Mouse (Mus musculus) Patski (cell line): ENCODE results near the gene Arhgap6. TPM values are rescaled to one million over a fixed set of nuclear protein-coding genes. Genes with fewer than 3 reads are reported as not detected.
A peak's percentile ranks its signal among the peaks of the same experiment; 100 is the strongest.

Source experiments
- ATAC-seq: fragments of 100-300 bp; one replicate; pipeline ENCODE4 v1.8.0; 2021
- CTCF ChIA-PET: fragments of 350-600 bp; sonication (Branson Sonifier 250); formaldehyde crosslinking; loops from one replicate; lab custom pipeline; 2022; ENCODE audit warnings: inconsistent platforms; lab: Charles Lee
- POLR2A ChIA-PET: fragments of 350-600 bp; sonication (Branson Sonifier 250); formaldehyde crosslinking; loops from one replicate; lab custom pipeline; 2022; ENCODE audit warnings: antibody characterized with exemption, inconsistent platforms; lab: Charles Lee
- DNase-seq: peaks from one replicate; pipeline ENCODE4 v3.0.0-alpha.2; 2011; ENCODE audit warnings: low read depth, low spot score
- H3K27me3 ChIP-seq: fragments of 371-371 bp; one replicate; pipeline ENCODE4 v1.5.1; 2021
- CTCF ChIP-seq: fragments of 100-300 bp; IDR thresholded peaks from one replicate; pipeline ENCODE4 v1.5.1; 2021
- in situ Hi-C: fragments of 300-500 bp; cut with MboI; formaldehyde crosslinking; loops from 3 replicates; pipeline ENCODE4 v1.11.1; 2018; ENCODE audit warnings: low pct_unique_long_range_greater_than_20kb, mixed read lengths
- polyA plus RNA-seq: library from polyadenylated mRNA; unstranded; gene quantifications from one replicate; pipeline ENCODE4 v1.2.3, GENCODE M21; 2021

Arhgap6 gene
- polyA plus RNA-seq, 1 experiment from 2014 or later: 0.01 TPM

DNA sequence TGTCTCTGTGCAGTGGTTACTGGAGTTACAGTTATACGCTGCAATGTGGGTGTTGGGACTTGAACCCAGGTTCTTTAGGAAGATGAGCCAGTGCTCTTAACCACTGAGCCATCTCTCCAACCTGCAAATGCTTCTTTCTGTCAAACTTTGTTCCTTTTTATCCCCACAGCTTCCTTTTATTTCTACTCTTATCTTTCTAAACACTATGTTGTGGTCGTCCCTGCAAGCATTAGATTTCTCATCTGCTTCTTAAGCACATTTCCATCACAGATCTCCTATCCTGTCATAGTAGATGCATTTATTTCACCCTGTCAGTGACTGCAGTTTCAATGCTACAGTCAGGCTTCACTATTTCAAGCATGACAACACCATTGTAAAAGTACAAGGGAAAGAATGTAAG, 312.5 kb downstream of the Arhgap6 start:
- no peak for TF ChIP-seq CTCF
- ATAC-seq (no peak), DNase-seq (no peak)
- POLR2A ChIA-PET: no interaction called here
- H3K27me3 ChIP-seq: peaks cover 64% of the 10 kb centered on the region
- CTCF ChIA-PET: no interaction called here
- in situ Hi-C loops: no loop called here

DNA sequence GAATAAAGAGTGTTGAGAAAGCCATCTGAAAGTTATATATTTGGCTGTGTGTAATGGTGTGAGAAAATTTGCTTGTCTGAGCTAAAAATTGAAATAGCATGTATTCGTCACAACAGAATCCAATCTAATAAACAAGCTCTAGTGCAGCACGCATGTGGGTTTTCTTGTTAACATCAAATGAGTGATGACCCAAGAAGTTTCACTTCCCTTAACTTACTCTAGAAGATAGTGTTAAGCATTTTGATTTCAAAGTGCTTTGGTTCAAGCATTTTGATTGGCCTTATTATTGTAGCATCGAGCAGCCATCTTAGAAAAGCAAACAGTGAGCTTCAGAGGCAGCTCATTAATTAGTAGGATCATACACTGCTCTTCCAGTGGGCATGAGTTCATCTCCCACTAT, 315.1 kb downstream of the Arhgap6 start:
- in situ Hi-C loops: no loop called here
- POLR2A ChIA-PET: no interaction called here
- ATAC-seq: no peak
- TF ChIP-seq CTCF: no peak
- DNase-seq: no peak
- H3K27me3 ChIP-seq: peaks cover 40% of the 10 kb centered on the region
- CTCF ChIA-PET: no interaction called here

DNA sequence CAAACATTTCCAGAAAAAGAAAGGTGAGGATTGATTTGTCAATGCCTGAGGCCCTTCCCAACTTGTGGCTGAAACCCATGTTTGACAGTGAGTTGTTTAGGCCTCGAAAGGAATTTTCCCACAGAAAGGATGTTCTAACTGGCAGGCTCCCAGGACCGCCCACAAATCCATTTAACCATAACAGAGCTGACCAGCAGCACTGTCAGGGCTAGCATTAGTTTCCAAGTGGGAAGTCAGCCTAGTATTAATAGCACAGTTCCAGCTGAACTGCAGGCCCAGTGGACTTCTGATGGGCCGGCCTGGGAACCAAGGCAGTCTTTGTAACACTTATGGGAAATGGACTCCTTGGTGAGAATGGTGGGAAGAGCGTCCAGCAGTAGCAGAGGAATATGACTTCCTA, 317.8 kb downstream of the Arhgap6 start:
- H3K27me3 ChIP-seq: peaks cover 35% of the 10 kb centered on the region
- TF ChIP-seq CTCF: no peak
- in situ Hi-C loops: no loop called here
- no peak for ATAC-seq
- ChIA-PET CTCF (no interaction called here), POLR2A (no interaction called here)
- DNase-seq: peak; percentile 3

DNA sequence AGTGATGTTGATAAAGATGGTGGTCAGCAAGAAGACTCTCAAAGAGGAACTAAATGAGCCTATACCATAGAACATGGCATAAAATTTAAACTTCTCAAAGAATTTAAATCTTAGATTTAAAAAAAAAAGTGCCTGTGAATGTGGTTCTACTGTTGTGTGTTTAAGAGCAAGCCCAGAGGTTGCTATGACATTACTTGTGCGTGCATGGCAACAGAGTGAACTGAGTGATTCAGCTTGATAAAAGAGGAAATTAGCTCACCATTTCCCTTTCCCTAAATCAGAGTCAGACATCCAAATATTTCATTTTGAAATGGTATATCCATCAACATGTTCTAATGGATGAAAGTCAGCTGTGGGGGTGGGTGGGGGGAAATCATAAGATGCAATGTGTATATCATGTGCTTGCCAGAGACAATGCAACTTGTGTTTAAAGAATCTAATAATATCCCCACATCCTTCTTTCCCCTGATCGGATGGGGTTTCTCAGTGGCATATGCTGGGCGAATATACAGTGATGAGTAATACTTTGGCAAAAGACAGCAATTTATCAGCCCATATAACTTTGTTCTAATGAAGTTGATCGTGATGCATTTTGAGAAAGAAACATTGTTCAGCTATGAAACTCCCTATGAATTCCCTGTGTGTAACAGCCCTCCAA, 328.3 kb downstream of the Arhgap6 start:
- in situ Hi-C loops: no loop called here
- H3K27me3 ChIP-seq: peaks cover 56% of the 10 kb centered on the region
- POLR2A ChIA-PET: no interaction called here
- DNase-seq: no peak
- no peak for TF ChIP-seq CTCF
- ATAC-seq: no peak
- CTCF ChIA-PET: no interaction called here

DNA sequence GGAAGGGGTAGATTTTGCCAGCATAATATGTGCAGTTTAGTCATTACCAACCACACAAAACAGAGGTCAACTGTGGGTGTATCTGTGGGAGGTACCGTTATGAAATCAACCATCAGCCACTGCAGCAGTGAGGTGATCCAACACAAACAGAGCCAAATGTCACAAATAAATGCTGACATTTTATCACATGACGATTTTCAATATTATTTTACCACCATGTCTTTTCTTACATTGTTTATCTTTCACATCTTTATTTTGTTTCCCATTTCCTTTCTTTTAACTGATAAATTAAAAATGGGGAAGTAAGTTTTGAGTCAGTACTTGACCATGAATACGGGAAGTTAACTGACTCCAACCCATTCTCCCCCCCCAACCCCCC, 328.9 kb downstream of the Arhgap6 start:
- no peak for TF ChIP-seq CTCF
- in situ Hi-C loops: no loop called here
- ChIA-PET POLR2A (no interaction called here), CTCF (no interaction called here)
- no peak for DNase-seq
- ATAC-seq: no peak
- H3K27me3 ChIP-seq: peaks cover 55% of the 10 kb centered on the region

DNA sequence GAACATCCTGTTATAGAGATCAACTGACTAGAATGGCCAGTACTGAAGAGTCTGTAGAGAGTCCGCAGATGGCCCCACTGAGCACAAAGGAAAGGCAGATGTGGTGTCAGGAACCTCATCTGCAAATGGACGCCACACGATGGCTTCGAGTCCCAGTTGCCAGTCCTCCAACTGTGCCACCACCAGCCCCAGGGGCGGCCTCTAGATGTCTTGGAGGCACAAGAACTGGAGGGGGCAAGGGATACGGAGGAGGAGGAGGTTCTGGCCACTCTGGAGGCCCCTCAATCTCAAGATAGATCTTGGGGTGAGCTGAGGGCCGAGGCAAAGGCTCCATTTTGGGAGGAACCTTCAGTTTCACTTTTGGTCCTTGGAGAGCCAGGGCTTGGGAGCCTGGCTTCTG, 344.9 kb downstream of the Arhgap6 start:
- in situ Hi-C loops: no loop called here
- peaks cover 34% of the 10 kb centered on the region for H3K27me3 ChIP-seq
- CTCF ChIA-PET: no interaction called here
- no peak for TF ChIP-seq CTCF
- ATAC-seq (no peak), DNase-seq (no peak)
- POLR2A ChIA-PET: no interaction called here

DNA sequence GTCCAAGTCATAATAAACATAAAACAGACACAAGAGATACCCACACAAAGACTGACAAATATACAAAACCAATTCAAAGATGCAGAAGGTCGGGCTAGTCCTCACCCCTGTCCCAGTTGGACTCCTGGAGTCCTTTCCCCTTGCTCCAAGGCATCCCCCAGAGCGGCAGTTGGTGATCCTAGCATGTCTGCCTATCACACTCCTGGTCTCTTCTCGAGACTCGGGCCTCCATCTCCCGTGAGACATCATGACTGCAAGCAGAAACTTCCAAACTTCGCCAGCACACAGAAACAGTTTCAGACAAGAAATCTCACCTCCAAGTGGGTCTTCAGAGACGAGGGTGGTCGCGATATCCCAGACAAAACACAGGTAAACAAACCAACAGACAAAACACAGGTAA, 345.6 kb downstream of the Arhgap6 start:
- DNase-seq (no peak), ATAC-seq (no peak)
- ChIA-PET CTCF (no interaction called here), POLR2A (no interaction called here)
- TF ChIP-seq CTCF: no peak
- peaks cover 40% of the 10 kb centered on the region for H3K27me3 ChIP-seq
- in situ Hi-C loops: no loop called here

DNA sequence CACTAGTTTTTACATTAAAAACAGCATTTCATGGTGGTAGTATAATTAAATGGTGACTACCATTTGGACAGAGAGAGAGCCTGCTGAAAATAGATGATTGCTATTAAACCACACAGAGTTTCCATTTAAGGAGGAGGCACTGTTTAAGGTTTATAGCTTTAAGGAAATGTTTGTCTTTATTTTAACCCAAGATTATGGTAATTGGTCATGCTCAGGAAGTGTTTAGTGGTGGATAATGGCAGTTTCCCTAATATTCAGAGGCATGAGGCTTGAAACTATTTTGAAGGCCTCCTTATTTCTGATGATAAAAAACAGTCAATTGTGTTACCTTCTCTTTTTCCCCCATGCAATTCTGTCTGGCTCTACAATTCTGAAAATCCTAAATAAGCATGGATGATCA, 358.9 kb downstream of the Arhgap6 start:
- in situ Hi-C loops: no loop called here
- POLR2A ChIA-PET: no interaction called here
- CTCF ChIA-PET: no interaction called here
- peaks cover 50% of the 10 kb centered on the region for H3K27me3 ChIP-seq
- no peak for DNase-seq
- no peak for ATAC-seq
- TF ChIP-seq CTCF: no peak

DNA sequence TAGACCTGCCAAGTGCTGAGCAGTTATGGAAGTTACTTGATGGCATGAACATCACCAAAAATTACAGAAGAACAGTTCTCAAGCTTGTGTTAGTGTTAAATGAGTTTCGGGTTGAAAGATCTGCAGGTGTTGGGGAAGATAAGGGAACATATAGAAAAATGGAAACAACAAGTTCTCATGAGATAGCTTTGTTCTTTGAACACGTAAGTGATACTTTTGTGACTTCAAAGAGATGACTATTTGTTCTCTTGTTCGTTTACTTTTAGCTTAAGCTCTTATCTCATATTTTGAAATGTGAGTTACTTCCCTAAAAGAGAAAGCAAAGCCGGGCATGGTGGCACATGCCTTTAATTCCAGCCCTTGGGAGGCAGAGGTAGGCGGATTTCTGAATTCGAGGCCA, 363.5 kb downstream of the Arhgap6 start:
- DNase-seq (no peak), ATAC-seq (no peak)
- POLR2A ChIA-PET: no interaction called here
- CTCF ChIA-PET: no interaction called here
- in situ Hi-C loops: no loop called here
- TF ChIP-seq CTCF: no peak
- H3K27me3 ChIP-seq: peaks cover 25% of the 10 kb centered on the region

DNA sequence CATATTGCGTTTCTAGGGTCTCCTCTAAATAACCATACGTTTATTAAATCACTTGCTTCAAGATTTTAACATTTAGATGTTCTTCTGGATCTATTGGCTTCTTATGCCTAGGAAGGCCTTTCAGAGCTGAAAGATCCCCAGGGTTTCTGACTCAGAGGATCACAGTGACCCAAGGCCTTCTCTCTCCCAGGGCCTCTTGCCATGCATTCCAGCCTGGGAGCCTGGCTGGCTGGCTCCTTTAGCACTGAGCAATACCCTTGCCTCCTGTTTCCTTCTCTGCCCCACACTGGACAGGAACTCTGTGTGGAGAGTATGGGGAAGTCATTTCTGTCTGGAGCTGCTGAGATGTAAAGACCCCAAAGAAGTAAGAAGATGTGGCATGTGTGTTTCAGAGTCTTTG, 376.1 kb downstream of the Arhgap6 start:
- ATAC-seq (no peak), DNase-seq (no peak)
- in situ Hi-C loops: no loop called here
- H3K27me3 ChIP-seq: peaks cover 46% of the 10 kb centered on the region
- CTCF ChIA-PET: no interaction called here
- TF ChIP-seq CTCF: no peak
- POLR2A ChIA-PET: no interaction called here

DNA sequence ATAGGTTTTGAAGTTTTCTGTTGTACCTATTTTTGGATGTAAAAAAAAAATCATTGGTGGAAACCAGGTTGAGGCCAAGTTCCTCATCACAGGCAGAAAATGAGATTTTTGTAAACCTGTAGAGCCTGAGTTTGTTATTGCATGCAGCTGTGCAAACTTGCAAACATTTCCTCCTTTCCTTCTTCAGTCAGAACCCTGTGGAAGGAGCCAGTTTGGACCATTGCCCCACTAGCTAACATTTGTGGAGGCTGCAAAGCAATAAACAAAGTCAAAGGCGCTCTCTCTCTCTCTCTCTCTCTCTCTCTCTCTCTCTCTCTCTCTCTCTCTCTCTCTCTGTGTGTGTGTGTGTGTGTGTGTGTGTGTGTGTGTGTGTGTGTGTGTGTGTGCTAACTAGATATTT, 378.9 kb downstream of the Arhgap6 start:
- peaks cover 63% of the 10 kb centered on the region for H3K27me3 ChIP-seq
- no peak for DNase-seq
- POLR2A ChIA-PET: no interaction called here
- CTCF ChIA-PET: no interaction called here
- no peak for TF ChIP-seq CTCF
- no peak for ATAC-seq
- in situ Hi-C loops: no loop called here

DNA sequence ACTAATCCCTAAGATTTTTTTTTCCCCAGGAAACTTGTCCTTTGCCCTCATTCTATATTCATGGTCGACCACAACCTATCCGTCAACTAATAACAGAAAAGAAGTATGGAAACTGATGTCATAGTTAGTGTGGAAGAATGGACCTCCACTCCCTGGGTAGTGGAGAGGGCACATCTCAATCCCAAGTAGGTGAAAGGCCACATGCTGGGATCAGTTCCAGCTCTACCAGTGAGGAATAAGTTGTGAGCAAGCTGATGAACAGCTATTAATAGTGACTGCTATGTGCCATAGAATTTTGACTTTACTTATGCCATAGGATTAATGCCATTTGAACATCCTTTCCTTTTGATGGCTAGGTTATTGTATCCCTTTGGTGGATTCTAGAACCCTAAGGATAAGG, 383.7 kb downstream of the Arhgap6 start:
- POLR2A ChIA-PET: no interaction called here
- DNase-seq (no peak), ATAC-seq (no peak)
- CTCF ChIA-PET: no interaction called here
- TF ChIP-seq CTCF: no peak
- H3K27me3 ChIP-seq: peaks cover 83% of the 10 kb centered on the region
- in situ Hi-C loops: no loop called here
